Mouse (Mus musculus): Measurements from ENCODE around the gene Mrpl34. TPM values are rescaled to one million over a fixed set of nuclear protein-coding genes. Genes with fewer than 3 reads are reported as not detected.

Gene Mrpl34
- total and polyA plus RNA-seq, 2 experiments from 2014 or later = 188 to 284 TPM

GRCm38 (mm10) chr8:71468916-71469315 lies 4.2 kb downstream of the Mrpl34 start, which contains the start of gene Dda1:
Gene Dda1, plus strand, starts transcription at chr8:71469199.
- TF ChIP-seq EP300 (IDR thresholded peaks at IDR 0.05; ENCODE audit: low read depth) = no peak
- no peak for TF ChIP-seq CTCF (IDR thresholded peaks at IDR 0.05; ENCODE audit: low read depth)
- Histone ChIP-seq H3K27ac (ENCODE audit: low read depth) (peak within 1 kb of the TSS; percentile 76), H3K4me2 (ENCODE audit: low read depth, low read length) (peak within 1 kb of the TSS; percentile 96), H3K9me3 (replicated peaks; ENCODE audit: control insufficient read depth, low read length) (no peaks in the 10 kb centered on the region), H3K36me3 (replicated peaks; ENCODE audit: control insufficient read depth, insufficient read depth, low read length) (peaks cover 25% of the 10 kb centered on the region), H3K27me3 (ENCODE audit: control insufficient read depth, insufficient read depth, low read length) (no peaks in the 10 kb centered on the region), H3K4me3 (ENCODE audit: low read depth, low read length) (peak within 1 kb of the TSS; percentile 85), H3K4me1 (ENCODE audit: control insufficient read depth, insufficient read depth) (peaks cover 17% of the 10 kb centered on the region), H3K9ac (replicated peaks; ENCODE audit: low read depth, low read length) (peak within 1 kb of the TSS; percentile 67)
- ATAC-seq (ENCODE audit: insufficient read depth, low read depth) (peak; percentile 82), DNase-seq (ENCODE audit: low spot score) (peak; percentile 98)
- under 1% methylated on average over 49 of the region's 52 CpGs for WGBS

- Histone ChIP-seq H3K4me2 (ENCODE audit: low read depth, low read length) (peak overlapping the region; percentile 96), H3K9ac (replicated peaks; ENCODE audit: low read depth, low read length) (peak overlapping the region; percentile 67), H3K4me3 (ENCODE audit: low read depth, low read length) (peak overlapping the region; percentile 85), H3K9me3 (replicated peaks; ENCODE audit: control insufficient read depth, low read length) (no peaks in the 10 kb centered on the region), H3K36me3 (replicated peaks; ENCODE audit: control insufficient read depth, insufficient read depth, low read length) (peaks cover 30% of the 10 kb centered on the region), H3K27ac (ENCODE audit: low read depth) (peak overlapping the region; percentile 76), H3K27me3 (ENCODE audit: control insufficient read depth, insufficient read depth, low read length) (no peaks in the 10 kb centered on the region), H3K4me1 (ENCODE audit: control insufficient read depth, insufficient read depth) (peaks cover 14% of the 10 kb centered on the region)
- DNase-seq (ENCODE audit: low spot score) = peak; percentile 7
- ATAC-seq (ENCODE audit: insufficient read depth, low read depth) = no peak
- WGBS = under 1% methylated on average over 22 of the region's 24 CpGs
- no peak for TF ChIP-seq CTCF (IDR thresholded peaks at IDR 0.05; ENCODE audit: low read depth)
- no peak for TF ChIP-seq EP300 (IDR thresholded peaks at IDR 0.05; ENCODE audit: low read depth)
Measured at GRCm38 (mm10) chr8:71469411-71469810, 4.7 kb downstream of the Mrpl34 start.

- TF ChIP-seq EP300 (IDR thresholded peaks at IDR 0.05; ENCODE audit: low read depth) = no peak
- no peak for TF ChIP-seq CTCF (IDR thresholded peaks at IDR 0.05; ENCODE audit: low read depth)
- Histone ChIP-seq H3K9me3 (replicated peaks; ENCODE audit: control insufficient read depth, low read length) (no peaks in the 10 kb centered on the region), H3K9ac (replicated peaks; ENCODE audit: low read depth, low read length) (no peak overlapping the region), H3K27ac (ENCODE audit: low read depth) (no peak overlapping the region), H3K27me3 (ENCODE audit: control insufficient read depth, insufficient read depth, low read length) (no peaks in the 10 kb centered on the region), H3K4me2 (ENCODE audit: low read depth, low read length) (peak overlapping the region; percentile 96), H3K4me1 (ENCODE audit: control insufficient read depth, insufficient read depth) (peaks cover 14% of the 10 kb centered on the region), H3K36me3 (replicated peaks; ENCODE audit: control insufficient read depth, insufficient read depth, low read length) (peaks cover 37% of the 10 kb centered on the region), H3K4me3 (ENCODE audit: low read depth, low read length) (peak overlapping the region; percentile 85; the same call in 1 of the 2 replicates)
- WGBS = 89% methylated on average over 3 of the region's 3 CpGs
- DNase-seq (ENCODE audit: low spot score) (no peak), ATAC-seq (ENCODE audit: insufficient read depth, low read depth) (no peak)
Measured at GRCm38 (mm10) chr8:71470146-71470912, 5.6 kb downstream of the Mrpl34 start.

- peaks cover 15% of the 10 kb centered on the region for H3K4me1 ChIP-seq (ENCODE audit: control insufficient read depth, insufficient read depth)
- no peak for DNase-seq (ENCODE audit: low spot score)
- no peak for ATAC-seq (ENCODE audit: insufficient read depth, low read depth)
- no peaks in the 10 kb centered on the region for H3K9me3 ChIP-seq (replicated peaks; ENCODE audit: control insufficient read depth, low read length)
- H3K27me3 ChIP-seq (ENCODE audit: control insufficient read depth, insufficient read depth, low read length) = no peaks in the 10 kb centered on the region
- H3K4me2 ChIP-seq (ENCODE audit: low read depth, low read length) = no peak overlapping the region
- H3K9ac ChIP-seq (replicated peaks; ENCODE audit: low read depth, low read length) = no peak overlapping the region
- peaks cover 37% of the 10 kb centered on the region for H3K36me3 ChIP-seq (replicated peaks; ENCODE audit: control insufficient read depth, insufficient read depth, low read length)
- no peak overlapping the region for H3K4me3 ChIP-seq (ENCODE audit: low read depth, low read length)
- H3K27ac ChIP-seq (ENCODE audit: low read depth) = no peak overlapping the region
- WGBS = 76% methylated on average over 5 of the region's 5 CpGs
- TF ChIP-seq CTCF (IDR thresholded peaks at IDR 0.05; ENCODE audit: low read depth) (no peak), EP300 (IDR thresholded peaks at IDR 0.05; ENCODE audit: low read depth) (no peak)
Measured at GRCm38 (mm10) chr8:71470913-71471255, 6.1 kb downstream of the Mrpl34 start.

- no peak overlapping the region for H3K9ac ChIP-seq (replicated peaks; ENCODE audit: low read depth, low read length)
- peaks cover 37% of the 10 kb centered on the region for H3K36me3 ChIP-seq (replicated peaks; ENCODE audit: control insufficient read depth, insufficient read depth, low read length)
- H3K4me3 ChIP-seq (ENCODE audit: low read depth, low read length) = no peak overlapping the region
- H3K9me3 ChIP-seq (replicated peaks; ENCODE audit: control insufficient read depth, low read length) = no peaks in the 10 kb centered on the region
- H3K4me2 ChIP-seq (ENCODE audit: low read depth, low read length) = no peak overlapping the region
- DNase-seq (ENCODE audit: low spot score) (no peak), ATAC-seq (ENCODE audit: insufficient read depth, low read depth) (no peak)
- H3K27me3 ChIP-seq (ENCODE audit: control insufficient read depth, insufficient read depth, low read length) = no peaks in the 10 kb centered on the region
- 94% methylated on average over 17 of the region's 17 CpGs for WGBS
- H3K27ac ChIP-seq (ENCODE audit: low read depth) = no peak overlapping the region
- peaks cover 13% of the 10 kb centered on the region for H3K4me1 ChIP-seq (ENCODE audit: control insufficient read depth, insufficient read depth)
- TF ChIP-seq CTCF (IDR thresholded peaks at IDR 0.05; ENCODE audit: low read depth) = no peak
Measured at GRCm38 (mm10) chr8:71471861-71472260, 7.1 kb downstream of the Mrpl34 start.
